Mouse (Mus musculus): ENCODE measurements around the gene Fcgr2b. TPM values are rescaled to one million over a fixed set of nuclear protein-coding genes. Genes with fewer than 3 reads are reported as not detected.
A peak's percentile ranks its signal among the peaks of the same experiment; 100 is the strongest.

Gene Fcgr2b
- total and polyA plus RNA-seq, 2 experiments: 34.9 to 68.7 TPM

DNA sequence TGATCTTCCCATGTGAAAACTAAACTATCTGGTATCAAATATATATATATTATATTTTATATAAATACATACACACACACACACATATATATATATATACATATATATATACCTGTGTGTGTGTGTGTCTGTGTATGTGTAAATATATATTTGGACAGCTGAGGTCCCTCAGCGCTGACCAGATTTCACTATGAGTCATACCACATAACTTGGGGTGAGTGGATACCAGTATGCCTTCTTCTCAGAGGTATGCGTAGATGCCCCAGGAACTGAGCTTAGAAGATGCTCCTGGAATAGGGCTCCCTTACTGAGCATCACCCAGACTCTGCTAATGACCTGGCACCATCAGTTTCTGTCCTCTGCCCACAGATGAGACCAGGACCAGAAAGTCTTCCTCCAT, 1.6 kb downstream of the Fcgr2b start:
- DNase-seq (ENCODE audit: extremely low read depth, low read depth, low spot score): no peak
- Histone ChIP-seq H3K27ac (replicated peaks; ENCODE audit: insufficient read depth, low read depth, low read length) (peak overlapping the region; percentile 61), H3K9ac (ENCODE audit: low read depth, low read length) (peak overlapping the region; percentile 66), H3K4me1 (ENCODE audit: control insufficient read depth, insufficient read depth, low read length) (peaks cover 10% of the 10 kb centered on the region), H3K79me2 (ENCODE audit: control insufficient read depth, insufficient read depth, low read length) (no peaks in the 10 kb centered on the region), H3K4me3 (ENCODE audit: insufficient read depth, low read depth, low read length) (peak overlapping the region; percentile 43), H3K27me3 (ENCODE audit: control insufficient read depth, insufficient read depth, low read length) (no peaks in the 10 kb centered on the region), H3K36me3 (ENCODE audit: control insufficient read depth, insufficient read depth, low read length) (no peaks in the 10 kb centered on the region; the same call in 1 of the 2 replicates)
- 89% methylated on average over 2 of the region's 2 CpGs for WGBS
- TF ChIP-seq POLR2A (IDR thresholded peaks at IDR 0.05; ENCODE audit: extremely low read depth, insufficient read depth, low read length): no peak
- no peak for TF ChIP-seq CTCF (IDR thresholded peaks at IDR 0.05; ENCODE audit: low read depth, low read length)

DNA sequence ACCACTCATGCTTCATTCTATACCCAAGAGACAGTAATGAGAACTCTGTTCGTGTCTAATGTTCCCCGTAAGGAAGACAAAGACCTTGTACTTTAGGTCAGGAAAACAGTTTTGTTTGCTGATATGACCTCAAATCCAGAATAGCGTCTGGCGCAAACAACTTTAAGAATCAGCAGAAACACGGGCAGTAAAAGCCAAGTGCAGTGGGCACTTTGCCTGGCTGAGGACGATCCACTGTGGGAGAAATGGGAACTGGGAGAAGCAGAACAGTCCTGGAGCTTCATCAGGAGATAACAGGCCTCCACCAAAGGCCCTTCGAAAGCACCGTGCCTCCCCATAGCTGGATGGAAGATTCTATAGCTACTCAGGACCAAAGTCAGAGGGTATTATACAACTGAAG, 2.2 kb downstream of the Fcgr2b start:
- H3K79me2 ChIP-seq (ENCODE audit: control insufficient read depth, insufficient read depth, low read length): no peaks in the 10 kb centered on the region
- peak overlapping the region; percentile 21 for H3K4me3 ChIP-seq (ENCODE audit: insufficient read depth, low read depth, low read length)
- H3K9ac ChIP-seq (ENCODE audit: low read depth, low read length): peak overlapping the region; percentile 36
- TF ChIP-seq CTCF (IDR thresholded peaks at IDR 0.05; ENCODE audit: low read depth, low read length): no peak
- no peak for TF ChIP-seq POLR2A (IDR thresholded peaks at IDR 0.05; ENCODE audit: extremely low read depth, insufficient read depth, low read length)
- 41% methylated on average over 8 of the region's 8 CpGs for WGBS
- H3K27ac ChIP-seq (replicated peaks; ENCODE audit: insufficient read depth, low read depth, low read length): peak overlapping the region; percentile 31
- peak; percentile 37 for DNase-seq (ENCODE audit: extremely low read depth, low read depth, low spot score)
- H3K27me3 ChIP-seq (ENCODE audit: control insufficient read depth, insufficient read depth, low read length): no peaks in the 10 kb centered on the region
- H3K36me3 ChIP-seq (ENCODE audit: control insufficient read depth, insufficient read depth, low read length): no peaks in the 10 kb centered on the region; the same call in 1 of the 2 replicates
- peaks cover 10% of the 10 kb centered on the region for H3K4me1 ChIP-seq (ENCODE audit: control insufficient read depth, insufficient read depth, low read length)

DNA sequence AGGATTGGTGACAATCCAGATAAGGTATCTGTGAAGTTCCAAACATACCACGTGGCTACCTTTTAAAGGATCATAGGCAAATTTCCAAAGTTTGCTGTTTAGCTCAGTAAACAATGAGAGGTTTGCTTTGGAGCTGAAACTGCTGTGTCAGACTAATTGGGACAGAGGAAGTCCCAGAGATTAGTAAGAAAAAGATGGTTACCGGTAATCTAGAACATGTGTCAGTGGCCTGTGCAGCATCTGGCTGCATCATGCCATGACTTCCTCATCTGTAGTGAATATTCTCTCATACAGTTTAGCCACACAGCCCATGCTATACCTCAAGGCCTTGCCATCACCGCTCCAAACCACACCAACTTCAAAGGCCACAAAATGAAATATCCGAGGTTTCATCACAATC, 3.4 kb downstream of the Fcgr2b start:
- H3K27ac ChIP-seq (replicated peaks; ENCODE audit: insufficient read depth, low read depth, low read length): peak overlapping the region; percentile 66
- DNase-seq (ENCODE audit: extremely low read depth, low read depth, low spot score): peak; percentile 88
- no peaks in the 10 kb centered on the region for H3K27me3 ChIP-seq (ENCODE audit: control insufficient read depth, insufficient read depth, low read length)
- TF ChIP-seq POLR2A (IDR thresholded peaks at IDR 0.05; ENCODE audit: extremely low read depth, insufficient read depth, low read length) (no peak), CTCF (IDR thresholded peaks at IDR 0.05; ENCODE audit: low read depth, low read length) (no peak)
- peaks cover 12% of the 10 kb centered on the region for H3K4me1 ChIP-seq (ENCODE audit: control insufficient read depth, insufficient read depth, low read length)
- WGBS: 17% methylated on average over 4 of the region's 4 CpGs
- H3K4me3 ChIP-seq (ENCODE audit: insufficient read depth, low read depth, low read length): no peak overlapping the region; the same call in 1 of the 2 replicates
- peak overlapping the region; percentile 67; the same call in 1 of the 2 replicates for H3K9ac ChIP-seq (ENCODE audit: low read depth, low read length)
- no peaks in the 10 kb centered on the region; the same call in 1 of the 2 replicates for H3K36me3 ChIP-seq (ENCODE audit: control insufficient read depth, insufficient read depth, low read length)
- H3K79me2 ChIP-seq (ENCODE audit: control insufficient read depth, insufficient read depth, low read length): no peaks in the 10 kb centered on the region

DNA sequence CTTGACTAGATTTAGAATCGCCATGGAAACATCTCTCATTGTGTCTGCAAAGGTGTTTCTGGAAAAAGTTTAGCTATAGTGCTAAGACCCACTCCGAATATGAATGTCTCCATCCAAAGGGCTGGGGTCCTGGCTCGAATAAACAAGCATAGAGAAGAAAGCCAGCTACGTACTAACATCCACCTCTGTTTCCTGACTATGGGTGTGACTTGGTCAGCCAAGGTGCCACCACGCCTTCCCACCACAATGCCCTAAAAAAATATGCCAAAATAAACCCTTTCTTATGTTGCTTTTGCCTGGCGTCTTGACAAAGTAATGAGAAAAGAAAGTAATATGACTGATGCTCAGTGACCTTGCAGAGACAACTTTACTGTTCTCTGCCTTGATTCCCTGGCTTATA, 3.9 kb downstream of the Fcgr2b start:
- no peak for DNase-seq (ENCODE audit: extremely low read depth, low read depth, low spot score)
- Histone ChIP-seq H3K9ac (ENCODE audit: low read depth, low read length) (no peak overlapping the region), H3K27ac (replicated peaks; ENCODE audit: insufficient read depth, low read depth, low read length) (peak overlapping the region; percentile 46), H3K4me3 (ENCODE audit: insufficient read depth, low read depth, low read length) (no peak overlapping the region), H3K4me1 (ENCODE audit: control insufficient read depth, insufficient read depth, low read length) (peaks cover 13% of the 10 kb centered on the region), H3K27me3 (ENCODE audit: control insufficient read depth, insufficient read depth, low read length) (no peaks in the 10 kb centered on the region), H3K36me3 (ENCODE audit: control insufficient read depth, insufficient read depth, low read length) (no peaks in the 10 kb centered on the region; the same call in 1 of the 2 replicates), H3K79me2 (ENCODE audit: control insufficient read depth, insufficient read depth, low read length) (no peaks in the 10 kb centered on the region)
- no peak for TF ChIP-seq CTCF (IDR thresholded peaks at IDR 0.05; ENCODE audit: low read depth, low read length)
- TF ChIP-seq POLR2A (IDR thresholded peaks at IDR 0.05; ENCODE audit: extremely low read depth, insufficient read depth, low read length): no peak
- WGBS: 48% methylated on average over 6 of the region's 6 CpGs

DNA sequence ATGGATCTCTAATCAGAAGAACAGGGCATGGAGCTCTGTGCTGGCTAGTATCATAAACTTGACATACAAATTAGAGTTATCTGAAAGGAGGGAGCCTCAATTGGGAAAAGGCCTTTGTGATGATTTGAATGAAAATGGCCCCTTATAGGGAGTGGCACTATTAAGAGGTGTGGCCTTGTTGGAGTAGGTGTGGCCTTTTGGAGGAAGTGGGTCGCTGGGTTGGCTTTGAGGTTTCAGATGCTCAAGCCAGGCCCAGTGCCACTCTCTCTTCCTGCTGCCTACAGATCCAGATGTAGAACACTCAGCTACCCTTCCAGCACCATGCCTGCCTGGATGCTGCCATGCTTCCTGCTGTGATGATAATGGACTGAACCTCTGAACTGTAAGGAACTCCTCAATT, 7.8 kb downstream of the Fcgr2b start:
- WGBS: 89% methylated on average over 1 of the region's 1 CpGs
- no peak for DNase-seq (ENCODE audit: extremely low read depth, low read depth, low spot score)
- Histone ChIP-seq H3K9ac (ENCODE audit: low read depth, low read length) (no peak overlapping the region), H3K79me2 (ENCODE audit: control insufficient read depth, insufficient read depth, low read length) (no peaks in the 10 kb centered on the region), H3K27me3 (ENCODE audit: control insufficient read depth, insufficient read depth, low read length) (no peaks in the 10 kb centered on the region), H3K27ac (replicated peaks; ENCODE audit: insufficient read depth, low read depth, low read length) (no peak overlapping the region), H3K4me1 (ENCODE audit: control insufficient read depth, insufficient read depth, low read length) (peaks cover 7% of the 10 kb centered on the region; the same call in 1 of the 2 replicates), H3K36me3 (ENCODE audit: control insufficient read depth, insufficient read depth, low read length) (peaks cover 4% of the 10 kb centered on the region), H3K4me3 (ENCODE audit: insufficient read depth, low read depth, low read length) (no peak overlapping the region)
- no peak for TF ChIP-seq POLR2A (IDR thresholded peaks at IDR 0.05; ENCODE audit: extremely low read depth, insufficient read depth, low read length)
- no peak for TF ChIP-seq CTCF (IDR thresholded peaks at IDR 0.05; ENCODE audit: low read depth, low read length)

DNA sequence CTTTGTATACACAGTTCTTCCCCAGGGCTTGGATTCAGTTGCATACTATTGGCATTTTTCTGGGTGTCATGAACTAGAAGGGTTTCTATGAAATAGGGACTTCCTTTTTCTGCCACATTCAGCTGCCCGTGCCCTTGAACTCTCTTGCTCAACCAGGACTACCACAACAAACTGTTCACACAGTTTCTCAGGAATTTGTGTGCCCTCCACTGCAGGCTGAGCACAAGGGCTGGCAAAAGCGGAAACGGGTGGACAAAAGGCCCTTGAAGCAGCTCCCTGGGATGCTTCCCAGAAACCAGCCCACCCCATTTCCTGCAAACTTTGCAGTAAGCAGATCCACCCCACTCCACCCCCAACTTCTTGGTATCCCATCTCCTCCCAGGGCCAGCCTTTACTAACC, 8.8 kb downstream of the Fcgr2b start:
- Histone ChIP-seq H3K4me1 (ENCODE audit: control insufficient read depth, insufficient read depth, low read length) (peaks cover 3% of the 10 kb centered on the region; the same call in 1 of the 2 replicates), H3K79me2 (ENCODE audit: control insufficient read depth, insufficient read depth, low read length) (no peaks in the 10 kb centered on the region), H3K27ac (replicated peaks; ENCODE audit: insufficient read depth, low read depth, low read length) (peak overlapping the region; percentile 65), H3K9ac (ENCODE audit: low read depth, low read length) (no peak overlapping the region), H3K36me3 (ENCODE audit: control insufficient read depth, insufficient read depth, low read length) (peaks cover 4% of the 10 kb centered on the region), H3K4me3 (ENCODE audit: insufficient read depth, low read depth, low read length) (no peak overlapping the region), H3K27me3 (ENCODE audit: control insufficient read depth, insufficient read depth, low read length) (no peaks in the 10 kb centered on the region)
- peak; percentile 45 for DNase-seq (ENCODE audit: extremely low read depth, low read depth, low spot score)
- no peak for TF ChIP-seq CTCF (IDR thresholded peaks at IDR 0.05; ENCODE audit: low read depth, low read length)
- TF ChIP-seq POLR2A (IDR thresholded peaks at IDR 0.05; ENCODE audit: extremely low read depth, insufficient read depth, low read length): no peak
- 28% methylated on average over 3 of the region's 3 CpGs for WGBS
